Mouse (Mus musculus): ENCODE results near the gene Bcl7b.
"Not testable (repeated sequence)": the region's sequence is repeated elsewhere in the genome, so short reads cannot be mapped to it uniquely, and the experiment has no call there.

Gene Bcl7b

GRCm38 (mm10) chr5:135220941-135221340, 52.9 kb downstream of the Bcl7b start:
- DNase-seq (ENCODE audit: low spot score): no peak

DNA sequence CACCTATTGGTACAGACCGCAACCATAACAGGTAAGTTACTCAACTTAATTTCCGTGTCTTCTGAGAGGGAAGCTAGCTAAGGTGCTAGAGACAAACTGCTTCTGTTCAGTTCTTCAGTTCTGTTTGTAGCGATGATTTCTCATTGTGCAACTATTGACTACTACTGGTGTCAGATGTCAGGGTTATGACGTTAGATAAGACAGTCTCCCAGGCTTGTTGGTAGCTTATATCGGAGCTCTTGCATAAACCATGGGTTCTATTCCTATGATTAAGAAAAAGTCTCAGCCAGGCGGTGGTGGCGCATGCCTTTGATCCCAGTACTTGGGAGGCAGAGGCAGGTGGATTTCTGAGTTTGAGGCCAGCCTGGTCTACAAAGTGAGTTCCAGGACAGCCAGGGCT, 54.0 kb downstream of the Bcl7b start:
- DNase-seq (ENCODE audit: low spot score): no peak

GRCm38 (mm10) chr5:135224169-135224568, 56.1 kb downstream of the Bcl7b start:
- no peak for DNase-seq (ENCODE audit: low spot score)

GRCm38 (mm10) chr5:135225879-135226278, 57.8 kb downstream of the Bcl7b start:
- DNase-seq (ENCODE audit: low spot score): not testable (repeated sequence)

GRCm38 (mm10) chr5:135230186-135230585, 62.1 kb downstream of the Bcl7b start:
- no peak for DNase-seq (ENCODE audit: low spot score)

Measured in urinary bladder, postnatal 25 days (tissue).